ENCODE assay signal across 14 mouse cellular contexts in genomic region chr13:63261676-63262075, GRCm38 (mm10).
DNase-seq lines count a peak whose midpoint lies in the region; ATAC-seq and TF ChIP-seq lines count a peak whose summit lies in the region.
"Had no signal": no experiment of that assay in that cellular context is flagged by ENCODE, and none has a peak within 500 bp of the region (broad histone marks: within the 10 kb centered on the region; RNA-seq: fewer than 3 reads in every experiment).

No protein-coding gene starts in this region.

- no peak for TF ChIP-seq CTCF in stomach, postnatal 0 days (IDR thresholded peaks at IDR 0.05; ENCODE audit: low read depth)

- H3K9me3 ChIP-seq in heart, embryonic 12.5 days (replicated peaks) = no peaks in the 10 kb centered on the region
- H3K9me3 ChIP-seq in kidney, embryonic 16.5 days (ENCODE audit: low read length) = no peaks in the 10 kb centered on the region
- H3K9me3 ChIP-seq in embryonic facial prominence, embryonic 12.5 days = no peaks in the 10 kb centered on the region
- no peaks in the 10 kb centered on the region for H3K9me3 ChIP-seq in stomach, postnatal 0 days (ENCODE audit: control insufficient read depth, low read length)
- H3K9me3 ChIP-seq: forebrain, embryonic 15.5 days; liver, embryonic 13.5 days had no signal

- 0 out of 2 replicates have a peak overlapping the region, but pooled peaks have one; percentile 15 for H3K9ac ChIP-seq in heart, embryonic 12.5 days
- H3K9ac ChIP-seq in kidney, embryonic 16.5 days (replicated peaks; ENCODE audit: low read length) = no peak overlapping the region
- no peak overlapping the region for H3K9ac ChIP-seq in embryonic facial prominence, embryonic 12.5 days
- no peak overlapping the region for H3K9ac ChIP-seq in stomach, postnatal 0 days (ENCODE audit: low read length)
- H3K9ac ChIP-seq: forebrain, embryonic 15.5 days; liver, embryonic 13.5 days had no signal

- peak overlapping the region; percentile 94 for H3K27ac ChIP-seq in heart, embryonic 12.5 days (ENCODE audit: poor library complexity, severe bottlenecking)
- peak overlapping the region; percentile 70 for H3K27ac ChIP-seq in kidney, embryonic 16.5 days (ENCODE audit: low read length)
- peak overlapping the region; percentile 82 for H3K27ac ChIP-seq in embryonic facial prominence, embryonic 12.5 days
- H3K27ac ChIP-seq in stomach, postnatal 0 days (replicated peaks) = peak overlapping the region; percentile 63; the same call in 1 of the 2 replicates
- H3K27ac ChIP-seq: liver, embryonic 13.5 days had no signal

- no peak for TF ChIP-seq EP300 in stomach, postnatal 0 days (optimal IDR thresholded peaks at IDR 0.05)

- peaks cover 26% of the 10 kb centered on the region for H3K36me3 ChIP-seq in heart, embryonic 12.5 days
- H3K36me3 ChIP-seq in kidney, embryonic 16.5 days (ENCODE audit: insufficient read depth, low read length) = peaks cover 8% of the 10 kb centered on the region; the same call in 1 of the 2 replicates
- H3K36me3 ChIP-seq in embryonic facial prominence, embryonic 12.5 days = peaks cover 28% of the 10 kb centered on the region
- no peaks in the 10 kb centered on the region for H3K36me3 ChIP-seq in stomach, postnatal 0 days (ENCODE audit: control insufficient read depth, insufficient read depth, low read length)
- H3K36me3 ChIP-seq: forebrain, embryonic 15.5 days had no signal

- H3K4me2 ChIP-seq in heart, embryonic 12.5 days = no peak overlapping the region
- H3K4me2 ChIP-seq in kidney, embryonic 16.5 days (replicated peaks; ENCODE audit: low read depth, low read length) = no peak overlapping the region
- H3K4me2 ChIP-seq in embryonic facial prominence, embryonic 12.5 days (replicated peaks) = no peak overlapping the region
- no peak overlapping the region for H3K4me2 ChIP-seq in stomach, postnatal 0 days (replicated peaks; ENCODE audit: low read depth)
- H3K4me2 ChIP-seq: forebrain, embryonic 15.5 days; liver, embryonic 13.5 days had no signal

- peaks cover 78% of the 10 kb centered on the region for H3K4me1 ChIP-seq in heart, embryonic 12.5 days (replicated peaks)
- peaks cover 68% of the 10 kb centered on the region for H3K4me1 ChIP-seq in kidney, embryonic 16.5 days (ENCODE audit: insufficient read depth, low read length)
- H3K4me1 ChIP-seq in embryonic facial prominence, embryonic 12.5 days = peaks cover 64% of the 10 kb centered on the region
- H3K4me1 ChIP-seq in stomach, postnatal 0 days (replicated peaks; ENCODE audit: control insufficient read depth, insufficient read depth) = peaks cover 10% of the 10 kb centered on the region

- DNase-seq in heart, adult 18-20 months = no peak
- DNase-seq in kidney, postnatal 36 days = no peak
- no peak for DNase-seq in stomach, postnatal 0 days (ENCODE audit: low spot score)
- DNase-seq in spleen, adult 12 weeks (ENCODE audit: low spot score) = no peak
- no peak for DNase-seq in urinary bladder, postnatal 25 days (ENCODE audit: low spot score)
- DNase-seq: B cell, adult 2 months; cerebellum, adult 18-20 months; liver, embryonic 13.5 days; lung, postnatal 4 days; right cerebral cortex, postnatal 4 days had no signal

- no peak for ATAC-seq in heart, embryonic 12.5 days (ENCODE audit: insufficient number of reproducible peaks, low FRiP score)
- no peak for ATAC-seq in kidney, embryonic 16.5 days (ENCODE audit: low FRiP score, low TSS enrichment)
- no peak for ATAC-seq in embryonic facial prominence, embryonic 12.5 days (ENCODE audit: insufficient number of reproducible peaks, insufficient read depth, low FRiP score, low TSS enrichment)
- ATAC-seq in stomach, postnatal 0 days (ENCODE audit: low FRiP score, low TSS enrichment) = no peak

- no peak overlapping the region for H3K4me3 ChIP-seq in heart, embryonic 12.5 days
- H3K4me3 ChIP-seq in kidney, embryonic 16.5 days (ENCODE audit: low read length) = no peak overlapping the region
- H3K4me3 ChIP-seq in embryonic facial prominence, embryonic 12.5 days = no peak overlapping the region
- H3K4me3 ChIP-seq in stomach, postnatal 0 days (ENCODE audit: low read depth, low read length) = no peak overlapping the region
- H3K4me3 ChIP-seq: forebrain, embryonic 15.5 days; liver, embryonic 13.5 days had no signal

- WGBS in heart, embryonic 12.5 days = 88% methylated on average over 3 of the region's 3 CpGs
- WGBS in kidney, embryonic 16.5 days = 95% methylated on average over 3 of the region's 3 CpGs
- 90% methylated on average over 3 of the region's 3 CpGs for WGBS in embryonic facial prominence, embryonic 12.5 days
- WGBS in stomach, postnatal 0 days = 88% methylated on average over 3 of the region's 3 CpGs

- H3K27me3 ChIP-seq in heart, embryonic 12.5 days (replicated peaks) = no peaks in the 10 kb centered on the region
- H3K27me3 ChIP-seq in kidney, embryonic 16.5 days (ENCODE audit: insufficient read depth, low read length) = no peaks in the 10 kb centered on the region
- H3K27me3 ChIP-seq in embryonic facial prominence, embryonic 12.5 days = no peaks in the 10 kb centered on the region
- no peaks in the 10 kb centered on the region for H3K27me3 ChIP-seq in stomach, postnatal 0 days (ENCODE audit: control insufficient read depth, insufficient read depth, low read length)
- H3K27me3 ChIP-seq: forebrain, embryonic 15.5 days; liver, embryonic 13.5 days had no signal
